Mouse (Mus musculus) megakaryocyte-erythroid progenitor cell, adult 5 weeks (primary cell): ENCODE measurements around the gene H2-Aa. TPM values are rescaled to one million over a fixed set of nuclear protein-coding genes. Genes with fewer than 3 reads are reported as not detected.

ENCODE experiments used
- polyA plus RNA-seq: library from polyadenylated mRNA; stranded (reverse); fragments of >175 nt; gene quantifications from 2 replicates; pipeline ENCODE4 v1.2.3, GENCODE M21; 2012

Gene H2-Aa
- polyA plus RNA-seq = 31.4 and 35.0 TPM in 2 replicates

GRCm38 (mm10) chr17:34287648-34288047 lies at the start of gene H2-Aa:
Gene H2-Aa (minus strand): TSS chr17:34287823.

DNA sequence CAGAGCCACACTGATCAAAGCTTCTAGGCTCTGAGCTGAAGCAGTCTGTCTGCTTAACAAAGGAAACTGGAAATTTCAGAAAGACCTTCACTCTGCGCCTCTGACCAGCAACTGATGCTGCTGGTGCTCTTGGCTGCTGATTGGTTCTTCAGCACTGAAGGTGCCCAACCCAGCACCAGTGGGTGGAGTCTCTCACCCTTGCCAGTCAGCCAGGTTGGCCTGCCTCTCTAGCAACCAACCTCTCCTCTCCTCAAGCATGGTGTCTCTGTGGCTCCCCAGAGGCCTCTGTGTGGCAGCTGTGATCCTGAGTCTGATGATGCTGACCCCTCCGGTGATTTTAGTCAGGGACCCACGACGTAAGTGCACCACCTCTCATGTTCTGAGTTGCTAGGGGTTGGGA lies 37.8 kb upstream of the H2-Aa start, which contains the start of gene H2-Eb2:
H2-Eb2 (plus strand) TSS at position 230 of the 400 bp plus-strand sequence.

GRCm38 (mm10) chr17:34305380-34306030 lies 17.9 kb upstream of the H2-Aa start, which contains the start of gene H2-Eb1:
Gene H2-Eb1 (plus strand): TSS chr17:34305867.

GRCm38 (mm10) chr17:34257594-34258375 lies 29.8 kb downstream of the H2-Aa start, which contains the start of gene H2-Ab1:
Gene H2-Ab1 (plus strand): TSS chr17:34257689.

GRCm38 (mm10) chr17:34238706-34239105 lies 48.9 kb downstream of the H2-Aa start, which contains the start of gene H2-Ob:
Gene H2-Ob (plus strand): TSS chr17:34238903.

Other genes with a start within 250 kb of the H2-Aa start
- gene Col11a2, start 248.4 kb downstream of the H2-Aa start, polyA plus RNA-seq = 18.1 and 22.9 TPM in 2 replicates
- 18.9 and 21.5 TPM in 2 replicates for gene H2-Oa, start 195.5 kb downstream of the H2-Aa start, polyA plus RNA-seq
- 87.7 and 91.4 TPM in 2 replicates for gene H2-DMa, start 168.3 kb downstream of the H2-Aa start, polyA plus RNA-seq
- 509 and 540 TPM in 2 replicates for gene Brd2, start 165.2 kb downstream of the H2-Aa start, polyA plus RNA-seq
- 3.6 and 4.5 TPM in 2 replicates for gene H2-DMb2, start 144.5 kb downstream of the H2-Aa start, polyA plus RNA-seq
- gene H2-DMb1, start 134.8 kb downstream of the H2-Aa start, polyA plus RNA-seq = 42.5 and 51.0 TPM in 2 replicates
- 141 TPM in 2 replicates for gene Tap1, start 100.3 kb downstream of the H2-Aa start, polyA plus RNA-seq
- 78.2 and 85.0 TPM in 2 replicates for gene Psmb9, start 100.1 kb downstream of the H2-Aa start, polyA plus RNA-seq
- 393 and 403 TPM in 2 replicates for gene Psmb8, start 90.1 kb downstream of the H2-Aa start, polyA plus RNA-seq
- gene Tap2, start 84.3 kb downstream of the H2-Aa start, polyA plus RNA-seq = 218 and 296 TPM in 2 replicates
- 10.4 and 14.9 TPM in 2 replicates for gene H2-Ob, start 48.9 kb downstream of the H2-Aa start, polyA plus RNA-seq
- gene H2-Ab1, start 30.1 kb downstream of the H2-Aa start, polyA plus RNA-seq = 360 and 375 TPM in 2 replicates
- gene H2-Eb1, start 18.0 kb upstream of the H2-Aa start, polyA plus RNA-seq = 53.5 and 61.7 TPM in 2 replicates
- 0.03 TPM in 1 of 2 replicates, not detected in the other for gene H2-Eb2, start 37.8 kb upstream of the H2-Aa start, polyA plus RNA-seq
- 0.02 TPM in 1 of 2 replicates, not detected in the other for gene Btnl2, start 67.0 kb upstream of the H2-Aa start, polyA plus RNA-seq
- gene Btnl1, start 89.3 kb upstream of the H2-Aa start, polyA plus RNA-seq = not detected in 2 replicates
- 0.09 and 0.53 TPM in 2 replicates for gene BC051142, start 111.0 kb upstream of the H2-Aa start, polyA plus RNA-seq
- not detected in 2 replicates for gene Btnl4, start 189.5 kb upstream of the H2-Aa start, polyA plus RNA-seq
- not detected in 2 replicates for gene Btnl6, start 229.5 kb upstream of the H2-Aa start, polyA plus RNA-seq